ENCODE assay signal across 20 mouse cellular contexts in the genomic region with DNA sequence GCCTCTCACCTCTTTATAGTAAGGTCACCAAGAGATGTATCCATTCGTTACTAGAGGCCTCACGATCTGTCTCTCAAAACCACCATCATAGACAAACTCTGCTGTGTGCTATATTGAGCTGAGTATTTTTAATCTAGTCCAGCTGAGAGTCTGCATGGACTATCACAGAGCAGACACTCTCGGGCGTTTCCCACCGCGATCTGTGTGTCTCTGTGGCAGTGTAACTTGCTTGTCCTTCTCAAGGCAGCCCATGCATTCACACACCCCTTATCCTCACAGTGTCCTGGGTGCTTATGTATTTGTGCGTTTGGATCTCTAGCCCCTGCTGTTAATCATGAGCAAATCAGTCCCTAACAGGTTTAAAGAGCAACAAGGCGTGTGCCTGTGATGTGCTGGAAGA.
"Had no signal": no experiment of that assay in that cellular context is flagged by ENCODE, and none has a peak within 500 bp of the region (broad histone marks: within the 10 kb centered on the region; RNA-seq: fewer than 3 reads in every experiment).

No protein-coding gene starts in this region.

- H3K27me3 ChIP-seq: megakaryocyte, embryonic 14.5 days; neural tube, embryonic 12.5 days; neural tube, embryonic 15.5 days had no signal

- H3K9ac ChIP-seq: lung, embryonic 14.5 days; neural tube, embryonic 12.5 days; neural tube, embryonic 15.5 days had no signal

- H3K36me3 ChIP-seq: neural tube, embryonic 12.5 days; neural tube, embryonic 15.5 days had no signal

- H3K4me3 ChIP-seq: layer of hippocampus, adult 2 months; megakaryocyte, embryonic 14.5 days; neural tube, embryonic 12.5 days; neural tube, embryonic 15.5 days had no signal

- ATAC-seq: lung, postnatal 0 days had no signal

- H3K4me1 ChIP-seq: megakaryocyte, embryonic 14.5 days; neural tube, embryonic 12.5 days; neural tube, embryonic 15.5 days had no signal

- H3K9me3 ChIP-seq: megakaryocyte, embryonic 14.5 days; neural tube, embryonic 12.5 days; neural tube, embryonic 15.5 days had no signal

- DNase-seq: kidney, adult 2 months; kidney, postnatal 25 days; layer of hippocampus, adult 9-11 months; lung, embryonic 14.5 days; midbrain, embryonic 14.5 days; right cerebral cortex, adult 18-20 months; right cerebral cortex, postnatal 14 days; right cerebral cortex, postnatal 4 days; thymus, adult 2 months; thymus, postnatal 14 days; thymus, postnatal 4 days had no signal

- H3K4me2 ChIP-seq: lung, embryonic 14.5 days; midbrain, embryonic 11.5 days; neural tube, embryonic 12.5 days; neural tube, embryonic 15.5 days had no signal

- H3K27ac ChIP-seq: kidney, postnatal 0 days; layer of hippocampus, adult 2 months; macrophage; neural tube, embryonic 12.5 days; neural tube, embryonic 15.5 days; stomach, postnatal 0 days had no signal
